Mouse (Mus musculus) embryo, embryonic 10.5 days (tissue): Measurements from ENCODE around the gene Timm8a2.

Experiments
- DNase-seq: peaks from one replicate; pipeline ENCODE4 v3.0.0-alpha.2; 2015; ENCODE audit warnings: low spot score

The Timm8a2 gene

DNA sequence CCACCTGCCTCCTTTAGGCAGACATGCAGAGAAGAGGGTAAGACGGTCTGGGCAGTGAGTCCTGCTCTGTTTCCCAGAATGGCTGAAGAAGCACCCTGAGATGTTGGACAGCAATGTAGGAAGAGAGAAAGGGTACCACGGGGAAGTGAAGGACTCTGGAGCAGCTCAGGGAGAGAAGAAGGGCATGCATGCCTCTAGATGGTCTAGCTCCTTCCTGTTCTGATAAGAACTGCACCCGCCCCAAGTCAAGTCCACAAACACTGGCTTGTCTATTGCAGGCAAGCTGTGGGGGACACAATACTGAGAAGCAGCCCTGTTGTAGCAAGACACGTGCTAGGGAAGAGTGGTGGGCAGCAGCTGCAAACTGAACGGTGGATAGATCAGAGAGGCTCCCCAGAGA lies 22.3 kb upstream of the Timm8a2 start:
- DNase-seq = no peak

DNA sequence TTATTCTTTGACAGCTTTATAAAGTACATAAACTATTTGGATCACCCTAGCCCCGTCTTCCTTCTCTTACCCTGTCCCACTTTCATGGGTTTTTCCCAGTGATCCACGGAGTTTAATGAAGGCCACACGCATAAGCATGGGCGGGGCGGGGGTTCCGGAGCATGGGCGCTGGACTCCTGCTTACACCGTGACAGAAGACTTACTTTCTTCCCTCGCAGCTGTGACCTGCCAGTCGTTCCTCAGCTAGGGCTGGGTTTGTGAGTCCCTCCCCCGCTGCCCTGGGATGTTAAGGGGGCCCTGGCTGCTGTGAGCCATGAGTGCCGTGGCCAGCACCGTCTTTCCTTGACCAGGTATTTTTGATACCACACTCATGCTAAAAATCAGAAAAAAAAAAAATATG lies 21.7 kb upstream of the Timm8a2 start:
- no peak for DNase-seq

DNA sequence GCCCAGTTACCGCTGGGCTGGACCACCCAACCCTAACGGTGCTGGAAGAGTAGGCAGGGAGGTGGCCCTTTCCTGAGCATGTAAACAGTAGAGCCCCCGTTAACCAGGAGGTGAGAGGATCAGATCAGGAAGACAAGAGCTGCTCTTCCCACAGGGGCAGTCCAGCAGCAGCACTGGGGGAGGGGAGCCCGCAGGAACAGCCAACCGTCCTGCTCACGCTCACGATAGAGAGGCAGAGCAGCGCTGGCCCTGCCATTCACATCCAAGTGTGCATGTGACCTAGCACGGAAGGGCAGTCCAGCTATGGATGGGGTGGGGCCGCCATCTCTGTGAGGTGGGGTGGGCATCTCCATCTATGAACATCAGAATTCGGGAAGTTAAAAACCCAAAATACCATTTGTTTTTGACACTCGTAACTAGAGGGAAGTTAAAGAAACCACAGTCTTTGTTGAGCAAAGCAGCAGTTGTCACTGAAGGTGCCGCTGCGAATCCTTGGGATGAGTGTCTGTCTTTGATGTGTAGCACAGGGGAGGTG lies 21.0 kb upstream of the Timm8a2 start:
- DNase-seq = no peak

- no peak for DNase-seq
Observed at GRCm38 (mm10) chr14:122017958-122018357, 16.5 kb upstream of the Timm8a2 start.

GRCm38 (mm10) chr14:122019389-122019788 lies 15.1 kb upstream of the Timm8a2 start:
- no peak for DNase-seq

DNA sequence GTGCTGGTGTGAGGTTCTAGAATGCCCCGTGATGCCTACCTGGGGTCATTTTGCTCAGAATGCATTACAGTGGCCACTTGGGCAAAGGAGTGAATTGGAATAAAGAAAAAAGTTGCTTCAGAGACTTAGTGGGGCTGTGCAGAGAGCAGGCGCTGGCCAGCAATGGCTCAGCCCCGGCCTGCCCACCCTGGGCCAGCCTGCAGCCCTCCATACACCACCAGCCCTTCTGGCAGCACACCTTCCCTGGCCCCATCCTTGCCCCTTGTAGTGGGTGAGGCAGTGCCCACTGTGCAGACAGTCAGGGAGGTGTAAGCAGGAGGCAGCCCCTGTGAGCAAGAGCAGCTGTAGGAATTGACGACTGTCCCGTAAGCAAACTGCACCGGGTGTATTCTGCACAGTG lies 13.9 kb upstream of the Timm8a2 start:
- DNase-seq = no peak

GRCm38 (mm10) chr14:122023054-122023453 lies 11.4 kb upstream of the Timm8a2 start:
- no peak for DNase-seq

DNA sequence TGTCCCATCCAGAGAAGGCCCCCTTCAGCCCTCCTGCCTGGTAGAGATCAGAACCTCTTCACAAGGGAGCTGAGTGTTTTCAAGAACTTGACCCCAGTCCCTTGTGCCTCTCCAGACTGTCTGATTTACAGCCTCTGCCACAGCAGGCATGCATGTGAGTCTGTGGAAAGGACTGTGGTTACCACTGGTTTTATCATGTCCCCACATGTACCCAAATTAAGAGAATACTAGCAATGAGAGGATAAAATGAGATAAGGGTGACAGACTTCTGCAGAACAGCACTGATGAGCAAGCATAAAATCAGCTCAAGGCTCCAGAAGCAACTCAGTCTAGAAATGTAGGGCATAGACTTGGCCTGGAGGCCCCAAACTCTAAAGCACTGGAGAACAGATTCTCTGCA lies 10.5 kb upstream of the Timm8a2 start:
- DNase-seq = no peak

DNA sequence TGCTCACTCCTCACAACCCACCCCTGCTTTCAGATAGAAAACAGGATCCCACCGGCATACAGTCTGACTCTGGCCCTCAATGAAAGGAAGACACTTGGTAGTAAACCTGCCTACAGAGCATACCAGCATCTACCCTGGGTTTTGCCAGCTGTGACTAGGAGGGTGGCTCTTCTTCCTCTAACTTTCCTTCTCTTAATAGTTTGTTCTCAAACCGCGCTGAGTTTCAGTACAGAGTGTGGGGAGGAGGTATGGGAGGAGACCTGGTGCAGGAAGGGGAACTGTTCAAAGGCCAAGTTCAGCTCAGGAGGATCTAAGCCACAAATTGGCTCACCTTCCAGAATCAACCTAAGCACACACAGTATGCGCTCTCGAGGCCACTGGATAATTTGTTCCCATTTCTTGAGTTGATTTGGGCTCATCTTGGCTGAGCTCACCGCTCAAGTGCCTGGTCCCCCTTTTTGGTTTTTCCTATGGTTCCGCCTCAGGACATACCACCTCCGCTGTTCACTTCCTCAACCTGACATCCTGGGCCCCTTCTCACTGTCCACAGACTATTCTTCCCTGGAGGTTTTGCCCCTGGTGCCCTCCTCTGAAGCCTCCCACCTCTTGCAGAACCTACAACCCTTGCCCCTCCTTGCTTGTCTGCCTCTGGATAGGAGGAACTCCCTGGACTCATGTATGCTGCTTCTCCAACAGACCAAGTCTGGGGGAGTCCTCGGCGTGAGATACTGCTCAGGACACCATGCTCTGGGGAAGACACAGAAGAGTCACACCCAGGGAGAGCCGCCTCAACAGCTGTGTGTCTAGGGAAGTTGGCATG lies 5.3 kb upstream of the Timm8a2 start:
- DNase-seq = no peak

DNA sequence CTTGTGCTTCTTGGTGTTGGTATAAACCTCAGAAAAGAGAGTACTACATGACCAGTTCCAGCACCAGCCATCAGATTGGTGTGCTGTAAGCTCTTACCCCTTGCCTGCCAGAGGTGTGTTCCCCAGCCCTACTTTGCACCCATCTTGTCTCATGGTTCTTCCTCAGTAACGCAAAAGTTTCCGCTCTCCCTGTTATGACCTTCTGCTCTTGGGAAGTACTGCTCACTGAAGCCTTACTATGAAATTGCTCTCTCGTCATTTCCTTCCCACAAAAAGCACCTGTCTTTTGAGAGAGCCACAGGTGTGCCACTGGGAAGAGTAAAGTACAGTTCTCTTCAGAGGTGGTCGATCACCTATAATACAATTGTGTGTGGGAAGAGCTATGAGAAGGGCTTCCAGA lies 4.6 kb upstream of the Timm8a2 start:
- no peak for DNase-seq

GRCm38 (mm10) chr14:122032045-122032444 lies 2.4 kb upstream of the Timm8a2 start:
- no peak for DNase-seq

GRCm38 (mm10) chr14:122035181-122035580 lies 707 bp downstream of the Timm8a2 start:
- no peak for DNase-seq

DNA sequence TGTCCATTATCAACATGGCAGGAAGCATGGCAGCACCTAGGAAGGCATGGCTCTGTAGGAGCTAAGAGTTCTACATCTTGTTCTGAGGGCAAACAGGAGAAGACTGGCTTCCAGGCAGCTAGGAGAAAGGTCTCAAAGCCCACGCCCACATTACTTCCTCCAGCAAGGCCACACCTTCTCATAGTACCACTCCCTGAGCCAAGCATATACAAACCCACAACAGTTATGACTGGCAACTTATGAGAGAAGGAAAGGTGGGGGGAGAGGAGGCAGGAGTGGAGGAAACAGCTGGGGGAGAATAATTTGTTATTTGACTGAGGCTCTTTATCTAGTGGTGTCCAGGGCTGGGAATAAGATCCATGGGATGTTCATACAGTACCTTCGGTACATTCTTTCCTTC lies 1.4 kb downstream of the Timm8a2 start:
- no peak for DNase-seq

GRCm38 (mm10) chr14:122038874-122039647 lies 4.6 kb downstream of the Timm8a2 start:
- DNase-seq = no peak

DNA sequence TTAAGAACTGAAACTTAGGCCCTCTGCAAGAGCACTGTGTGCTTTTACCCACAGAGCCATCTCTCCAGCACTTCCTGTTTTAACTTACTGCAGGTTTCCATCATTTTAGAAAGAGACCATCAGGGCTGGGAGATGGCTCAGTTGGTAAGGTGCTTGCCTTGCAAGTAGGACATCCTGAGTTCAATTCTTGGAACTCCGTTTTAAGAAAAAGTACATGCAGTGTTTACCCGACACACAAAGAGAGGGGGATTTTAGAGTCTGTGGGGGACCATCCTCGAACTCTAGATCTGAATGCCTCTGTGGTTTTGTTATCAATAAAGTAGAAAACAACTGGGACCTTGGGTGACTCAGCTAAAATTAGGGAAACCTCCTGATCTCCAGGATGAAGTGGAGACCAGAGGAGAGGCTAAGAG lies 6.9 kb downstream of the Timm8a2 start:
- DNase-seq = no peak

GRCm38 (mm10) chr14:122042142-122042694 lies 7.7 kb downstream of the Timm8a2 start:
- no peak for DNase-seq

- DNase-seq = no peak
Observed at GRCm38 (mm10) chr14:122047784-122048183, 13.3 kb downstream of the Timm8a2 start.

- no peak for DNase-seq
Observed at GRCm38 (mm10) chr14:122048816-122049215, 14.3 kb downstream of the Timm8a2 start.

GRCm38 (mm10) chr14:122052896-122053635 lies 18.6 kb downstream of the Timm8a2 start:
- no peak for DNase-seq

- DNase-seq = no peak
Observed at GRCm38 (mm10) chr14:122056871-122057270, 22.4 kb downstream of the Timm8a2 start.

DNA sequence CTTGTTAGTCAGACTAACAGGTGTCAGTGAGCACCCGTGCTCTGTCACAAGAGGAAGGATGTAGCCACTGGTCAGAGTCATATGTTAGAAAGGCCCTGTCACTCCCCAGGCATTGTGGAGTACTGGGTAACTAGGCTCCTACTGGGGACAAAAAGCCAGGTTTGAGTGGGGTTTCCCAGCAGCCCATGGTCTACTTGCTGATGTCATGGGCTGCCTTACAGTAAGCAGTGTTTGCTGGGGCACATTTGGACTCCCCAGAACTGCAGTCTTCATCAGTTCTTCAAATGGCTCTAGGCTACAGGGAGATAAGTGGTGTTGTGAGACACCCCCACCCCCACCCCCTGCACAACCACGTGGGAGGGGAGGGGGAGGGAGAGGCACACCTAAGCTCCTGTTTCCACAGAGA lies 23.5 kb downstream of the Timm8a2 start:
- DNase-seq = no peak

DNA sequence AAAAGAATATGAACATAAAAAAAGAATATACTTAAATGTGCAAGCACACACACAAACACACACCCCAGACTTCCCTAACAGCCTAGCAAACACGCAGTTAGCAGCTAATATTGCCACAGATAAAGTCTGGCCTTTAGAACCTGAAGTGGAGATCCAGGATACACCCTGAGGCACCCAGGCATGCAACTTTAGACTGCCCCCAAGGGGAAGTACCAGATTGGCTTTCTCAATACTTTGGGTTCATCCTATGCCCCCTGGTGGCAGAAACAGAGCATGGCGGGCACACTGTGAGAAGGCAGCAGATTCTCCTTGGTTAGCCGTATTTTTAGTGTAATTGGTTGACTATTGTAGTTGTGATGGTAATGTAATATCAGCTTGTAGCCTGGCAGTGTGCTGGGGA lies 26.2 kb downstream of the Timm8a2 start:
- DNase-seq = peak; percentile 87
